Mouse (Mus musculus) midbrain, embryonic 15.5 days (tissue): ENCODE results near the gene Ecm1. TPM values are rescaled to one million over a fixed set of nuclear protein-coding genes. Genes with fewer than 3 reads are reported as not detected.

Source experiments
- ATAC-seq: fragments of 200-750 bp; cut with Nextera tagmentation; replicated peaks from 2 replicates; pipeline ENCODE4 v1.8.0; 2017; ENCODE audit warnings: moderate TSS enrichment
- H3K27ac ChIP-seq: fragments of 300-500 bp; sonication (generic); 2 replicates; pipeline ENCODE4 v1.5.1; 2015; ENCODE audit warnings: mild to moderate bottlenecking, inconsistent platforms
- H3K27me3 ChIP-seq: fragments of 300-500 bp; sonication (generic); replicated peaks from 2 replicates; pipeline ENCODE4 v1.6.1; 2015; ENCODE audit warnings: inconsistent platforms
- H3K36me3 ChIP-seq: fragments of 300-500 bp; sonication (generic); replicated peaks from 2 replicates; pipeline ENCODE4 v1.6.1; 2015; ENCODE audit warnings: inconsistent platforms
- H3K4me1 ChIP-seq: fragments of 300-500 bp; sonication (generic); 2 replicates; pipeline ENCODE4 v1.6.1; 2015; ENCODE audit warnings: inconsistent platforms
- H3K4me2 ChIP-seq: fragments of 300-500 bp; sonication (generic); 2 replicates; pipeline ENCODE4 v1.6.1; 2015; ENCODE audit warnings: inconsistent platforms, mild to moderate bottlenecking, moderate library complexity
- H3K4me3 ChIP-seq: fragments of 300-500 bp; sonication (generic); 2 replicates; pipeline ENCODE4 v1.5.1; 2015; ENCODE audit warnings: mild to moderate bottlenecking, inconsistent platforms
- H3K9ac ChIP-seq: fragments of 300-500 bp; sonication (generic); 2 replicates; pipeline ENCODE4 v1.6.1; 2015; ENCODE audit warnings: mild to moderate bottlenecking, inconsistent platforms
- H3K9me3 ChIP-seq: fragments of 300-500 bp; sonication (generic); 2 replicates; pipeline ENCODE4 v1.6.1; 2016; ENCODE audit warnings: inconsistent platforms
- WGBS: fragments of 180-500 bp; shearing (Covaris S2); methylation state at CpG from one replicate; pipeline ENCODE4 v1.1.7; 2015; ENCODE audit warnings: mixed read lengths; 5-methylcytosine and 5-hydroxymethylcytosine counted together
- polyA plus RNA-seq: library from polyadenylated mRNA; unstranded; fragments of >200 nt; fragmentation: Nextera tagmentation; extraction: Ambion mirVana; gene quantifications from 2 replicates; pipeline ENCODE4 v1.2.1, GENCODE M21; 2015

The Ecm1 gene
- polyA plus RNA-seq, 1 experiment from 2014 or later = 12.3 TPM

DNA sequence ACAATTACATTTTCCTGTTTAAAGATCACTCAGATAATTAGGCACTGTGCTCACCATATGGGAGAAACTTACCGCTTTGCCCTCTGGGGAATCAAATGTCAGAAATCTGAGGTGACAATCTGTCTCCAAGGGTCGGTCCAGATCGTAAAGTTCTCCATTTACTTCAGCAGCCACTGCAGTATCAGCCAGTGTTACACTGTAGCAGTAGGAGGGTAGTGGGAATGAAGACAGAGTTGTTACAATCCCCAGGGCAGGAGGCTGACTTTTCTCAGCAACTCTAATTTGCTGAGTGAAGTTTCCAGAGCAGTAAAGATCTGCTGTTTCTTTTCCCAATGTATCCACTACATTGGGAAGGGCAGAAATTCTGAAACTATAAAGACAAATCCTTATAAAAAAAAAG lies 13.6 kb upstream of the Ecm1 start:
- Histone ChIP-seq H3K4me2 (no peak overlapping the region), H3K4me3 (no peak overlapping the region), H3K4me1 (peaks cover 7% of the 10 kb centered on the region), H3K36me3 (peaks cover 16% of the 10 kb centered on the region; the same call in 1 of the 2 replicates), H3K27ac (no peak overlapping the region), H3K9me3 (no peaks in the 10 kb centered on the region), H3K9ac (no peak overlapping the region), H3K27me3 (no peaks in the 10 kb centered on the region)
- ATAC-seq = no peak
- WGBS = 94% methylated on average over 3 of the region's 3 CpGs

DNA sequence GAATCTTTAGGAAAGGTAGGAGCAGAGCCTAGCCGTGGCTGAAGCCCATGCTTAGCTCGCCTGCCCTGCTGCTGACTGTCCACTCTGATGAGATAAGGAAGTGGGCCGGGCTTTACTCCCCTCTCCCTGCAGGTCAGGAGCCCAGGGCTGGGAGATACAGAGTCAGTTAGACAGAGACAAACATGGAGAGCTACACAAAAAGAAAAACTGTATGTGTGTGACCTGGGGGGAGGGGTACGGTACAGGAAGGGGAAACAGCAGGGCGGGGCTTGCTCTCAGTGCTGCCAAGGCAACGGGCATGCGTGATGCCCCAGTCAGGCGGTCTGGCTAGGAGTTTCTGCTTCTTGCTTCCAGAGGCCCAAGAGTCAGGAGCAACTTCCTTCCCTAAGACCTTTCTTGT lies 1.0 kb upstream of the Ecm1 start:
- Histone ChIP-seq H3K4me1 (no peaks in the 10 kb centered on the region), H3K4me2 (no peak overlapping the region), H3K27ac (no peak overlapping the region), H3K9ac (no peak overlapping the region), H3K27me3 (no peaks in the 10 kb centered on the region), H3K9me3 (no peaks in the 10 kb centered on the region), H3K4me3 (no peak overlapping the region), H3K36me3 (peaks cover 40% of the 10 kb centered on the region)
- 78% methylated on average over 8 of the region's 8 CpGs for WGBS
- no peak for ATAC-seq

GRCm38 (mm10) chr3:95735071-95735670 lies 4.2 kb downstream of the Ecm1 start:
- Histone ChIP-seq H3K27me3 (no peaks in the 10 kb centered on the region), H3K9ac (no peak overlapping the region), H3K9me3 (no peaks in the 10 kb centered on the region), H3K4me1 (no peaks in the 10 kb centered on the region), H3K27ac (no peak overlapping the region), H3K4me2 (no peak overlapping the region), H3K4me3 (no peak overlapping the region), H3K36me3 (peaks cover 3% of the 10 kb centered on the region; the same call in 1 of the 2 replicates)
- no peak for ATAC-seq
- 88% methylated on average over 12 of the region's 12 CpGs for WGBS

GRCm38 (mm10) chr3:95734092-95734702 lies 5.2 kb downstream of the Ecm1 start:
- peaks cover 3% of the 10 kb centered on the region; the same call in 1 of the 2 replicates for H3K36me3 ChIP-seq
- H3K4me2 ChIP-seq = no peak overlapping the region
- no peaks in the 10 kb centered on the region for H3K9me3 ChIP-seq
- H3K4me3 ChIP-seq = no peak overlapping the region
- ATAC-seq = no peak
- H3K27ac ChIP-seq = no peak overlapping the region
- H3K4me1 ChIP-seq = no peaks in the 10 kb centered on the region
- H3K27me3 ChIP-seq = no peaks in the 10 kb centered on the region
- 77% methylated on average over 13 of the region's 13 CpGs for WGBS
- H3K9ac ChIP-seq = no peak overlapping the region

- H3K9me3 ChIP-seq = no peaks in the 10 kb centered on the region
- no peak overlapping the region for H3K9ac ChIP-seq
- no peak for ATAC-seq
- no peaks in the 10 kb centered on the region for H3K4me1 ChIP-seq
- H3K27me3 ChIP-seq = no peaks in the 10 kb centered on the region
- no peak overlapping the region for H3K4me3 ChIP-seq
- H3K36me3 ChIP-seq = peaks cover 3% of the 10 kb centered on the region; the same call in 1 of the 2 replicates
- H3K4me2 ChIP-seq = no peak overlapping the region
- H3K27ac ChIP-seq = no peak overlapping the region
- 83% methylated on average over 11 of the region's 11 CpGs for WGBS
Measured at GRCm38 (mm10) chr3:95732744-95733521, 6.4 kb downstream of the Ecm1 start.

GRCm38 (mm10) chr3:95732297-95732696 lies 7.1 kb downstream of the Ecm1 start:
- WGBS = 95% methylated on average over 9 of the region's 9 CpGs
- H3K27me3 ChIP-seq = no peaks in the 10 kb centered on the region
- no peak overlapping the region for H3K9ac ChIP-seq
- H3K4me3 ChIP-seq = no peak overlapping the region
- peaks cover 3% of the 10 kb centered on the region; the same call in 1 of the 2 replicates for H3K36me3 ChIP-seq
- no peak for ATAC-seq
- H3K4me1 ChIP-seq = no peaks in the 10 kb centered on the region
- H3K9me3 ChIP-seq = no peaks in the 10 kb centered on the region
- no peak overlapping the region for H3K4me2 ChIP-seq
- H3K27ac ChIP-seq = no peak overlapping the region

GRCm38 (mm10) chr3:95731802-95732201 lies 7.6 kb downstream of the Ecm1 start:
- H3K4me1 ChIP-seq = no peaks in the 10 kb centered on the region
- no peak overlapping the region for H3K4me3 ChIP-seq
- H3K27ac ChIP-seq = no peak overlapping the region
- no peaks in the 10 kb centered on the region for H3K27me3 ChIP-seq
- H3K9me3 ChIP-seq = no peaks in the 10 kb centered on the region
- H3K4me2 ChIP-seq = no peak overlapping the region
- peaks cover 3% of the 10 kb centered on the region; the same call in 1 of the 2 replicates for H3K36me3 ChIP-seq
- ATAC-seq = no peak
- WGBS = 93% methylated on average over 4 of the region's 4 CpGs
- H3K9ac ChIP-seq = no peak overlapping the region

- Histone ChIP-seq H3K9ac (no peak overlapping the region), H3K36me3 (no peaks in the 10 kb centered on the region), H3K4me1 (no peaks in the 10 kb centered on the region), H3K4me3 (no peak overlapping the region), H3K4me2 (no peak overlapping the region), H3K27ac (no peak overlapping the region), H3K27me3 (no peaks in the 10 kb centered on the region), H3K9me3 (no peaks in the 10 kb centered on the region)
- ATAC-seq = no peak
- 88% methylated on average over 7 of the region's 7 CpGs for WGBS
Measured at GRCm38 (mm10) chr3:95730431-95730830, 8.9 kb downstream of the Ecm1 start.

DNA sequence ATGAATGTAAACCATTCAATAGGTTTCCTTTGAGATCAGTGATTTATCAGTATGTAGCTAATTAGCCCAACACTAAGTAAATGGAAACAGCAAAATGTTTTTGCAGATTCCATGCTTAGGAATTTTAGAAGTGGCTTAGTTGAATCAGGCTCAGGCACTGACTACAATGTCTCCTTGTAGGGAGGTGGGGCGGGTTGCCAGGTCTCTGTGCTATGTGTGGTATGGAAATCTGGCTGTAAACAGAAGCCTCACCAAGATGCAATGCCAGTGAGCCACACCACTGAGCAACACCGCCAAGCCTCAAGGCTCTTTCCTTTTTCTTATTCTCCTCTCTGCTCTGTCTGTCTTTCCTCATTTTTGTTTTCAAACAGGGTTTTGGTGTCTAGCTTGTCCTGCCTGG lies 10.5 kb downstream of the Ecm1 start:
- Histone ChIP-seq H3K4me2 (no peak overlapping the region), H3K36me3 (no peaks in the 10 kb centered on the region), H3K9me3 (no peaks in the 10 kb centered on the region), H3K4me3 (no peak overlapping the region), H3K27me3 (no peaks in the 10 kb centered on the region), H3K4me1 (no peaks in the 10 kb centered on the region), H3K9ac (no peak overlapping the region), H3K27ac (no peak overlapping the region)
- WGBS = 82% methylated on average over 2 of the region's 2 CpGs
- no peak for ATAC-seq

- Histone ChIP-seq H3K4me2 (no peak overlapping the region), H3K27me3 (no peaks in the 10 kb centered on the region), H3K9me3 (no peaks in the 10 kb centered on the region), H3K27ac (no peak overlapping the region), H3K9ac (no peak overlapping the region), H3K36me3 (no peaks in the 10 kb centered on the region), H3K4me1 (no peaks in the 10 kb centered on the region), H3K4me3 (no peak overlapping the region)
- no peak for ATAC-seq
- WGBS = 74% methylated on average over 7 of the region's 7 CpGs
Measured at GRCm38 (mm10) chr3:95726696-95727358, 12.5 kb downstream of the Ecm1 start.

- H3K27ac ChIP-seq = no peak overlapping the region
- H3K4me2 ChIP-seq = no peak overlapping the region
- H3K9me3 ChIP-seq = no peaks in the 10 kb centered on the region
- no peaks in the 10 kb centered on the region for H3K4me1 ChIP-seq
- H3K27me3 ChIP-seq = no peaks in the 10 kb centered on the region
- no peak for ATAC-seq
- H3K4me3 ChIP-seq = no peak overlapping the region
- H3K9ac ChIP-seq = no peak overlapping the region
- H3K36me3 ChIP-seq = no peaks in the 10 kb centered on the region
- 85% methylated on average over 7 of the region's 7 CpGs for WGBS
Measured at GRCm38 (mm10) chr3:95725863-95726262, 13.5 kb downstream of the Ecm1 start.

GRCm38 (mm10) chr3:95722386-95722785 lies 17.0 kb downstream of the Ecm1 start:
- ATAC-seq = no peak
- Histone ChIP-seq H3K4me2 (no peak overlapping the region), H3K27ac (no peak overlapping the region), H3K36me3 (no peaks in the 10 kb centered on the region), H3K4me1 (no peaks in the 10 kb centered on the region), H3K9me3 (no peaks in the 10 kb centered on the region), H3K27me3 (no peaks in the 10 kb centered on the region), H3K9ac (no peak overlapping the region), H3K4me3 (no peak overlapping the region)
- WGBS = 76% methylated on average over 3 of the region's 3 CpGs
